Mouse (Mus musculus) forebrain, embryonic 16.5 days (tissue): ENCODE results near the gene Glmp. TPM values are rescaled to one million over a fixed set of nuclear protein-coding genes. Genes with fewer than 3 reads are reported as not detected.
A peak's percentile ranks its signal among the peaks of the same experiment; 100 is the strongest.
"Not testable (repeated sequence)": the region's sequence is repeated elsewhere in the genome, so short reads cannot be mapped to it uniquely, and the experiment has no call there.

Experiments
- ATAC-seq: fragments of 200-750 bp; cut with Nextera tagmentation; 2 replicates; pipeline ENCODE4 v1.8.0; 2017; ENCODE audit warnings: mild to moderate bottlenecking, moderate library complexity
- H3K27ac ChIP-seq: fragments of 300-500 bp; sonication (generic); 2 replicates; pipeline ENCODE4 v1.5.1; 2014; ENCODE audit warnings: low read length, control low read depth
- H3K27me3 ChIP-seq: fragments of 300-500 bp; sonication (generic); replicated peaks from 2 replicates; pipeline ENCODE4 v1.6.1; 2014; ENCODE audit warnings: low read length; ENCODE audit not compliant: control insufficient read depth, insufficient read depth
- H3K36me3 ChIP-seq: fragments of 300-500 bp; sonication (generic); 2 replicates; pipeline ENCODE4 v1.6.1; 2014; ENCODE audit not compliant: control insufficient read depth, insufficient read depth
- H3K4me1 ChIP-seq: fragments of 300-500 bp; sonication (generic); replicated peaks from 2 replicates; pipeline ENCODE4 v1.6.1; 2014; ENCODE audit warnings: low read length; ENCODE audit not compliant: control insufficient read depth, insufficient read depth
- H3K4me2 ChIP-seq: fragments of 300-500 bp; sonication (generic); 2 replicates; pipeline ENCODE4 v1.6.1; 2014; ENCODE audit warnings: mild to moderate bottlenecking, low read length, control low read depth
- H3K4me3 ChIP-seq: fragments of 300-500 bp; sonication (generic); replicated peaks from 2 replicates; pipeline ENCODE4 v1.5.1; 2014; ENCODE audit warnings: mild to moderate bottlenecking, low read length, control low read depth
- H3K9ac ChIP-seq: fragments of 300-500 bp; sonication (generic); replicated peaks from 2 replicates; pipeline ENCODE4 v1.6.1; 2014; ENCODE audit warnings: low read depth, low read length, control low read depth
- H3K9me3 ChIP-seq: fragments of 300-500 bp; sonication (generic); 2 replicates; pipeline ENCODE4 v1.6.1; 2016; ENCODE audit warnings: low read length; ENCODE audit not compliant: control insufficient read depth
- WGBS: fragments of 180-500 bp; shearing (Covaris S2); extraction: QIAGEN DNeasy Blood & Tissue Kit; methylation state at CpG from one replicate; pipeline ENCODE4 v1.1.7; 2014; 5-methylcytosine and 5-hydroxymethylcytosine counted together
- polyA plus RNA-seq: library from polyadenylated mRNA; unstranded; fragments of >200 nt; fragmentation: Nextera tagmentation; extraction: Ambion mirVana; gene quantifications from 2 replicates; pipeline ENCODE4 v1.2.1, GENCODE M21; 2015

Glmp gene
- polyA plus RNA-seq, 1 experiment from 2014 or later = 93.0 TPM

DNA sequence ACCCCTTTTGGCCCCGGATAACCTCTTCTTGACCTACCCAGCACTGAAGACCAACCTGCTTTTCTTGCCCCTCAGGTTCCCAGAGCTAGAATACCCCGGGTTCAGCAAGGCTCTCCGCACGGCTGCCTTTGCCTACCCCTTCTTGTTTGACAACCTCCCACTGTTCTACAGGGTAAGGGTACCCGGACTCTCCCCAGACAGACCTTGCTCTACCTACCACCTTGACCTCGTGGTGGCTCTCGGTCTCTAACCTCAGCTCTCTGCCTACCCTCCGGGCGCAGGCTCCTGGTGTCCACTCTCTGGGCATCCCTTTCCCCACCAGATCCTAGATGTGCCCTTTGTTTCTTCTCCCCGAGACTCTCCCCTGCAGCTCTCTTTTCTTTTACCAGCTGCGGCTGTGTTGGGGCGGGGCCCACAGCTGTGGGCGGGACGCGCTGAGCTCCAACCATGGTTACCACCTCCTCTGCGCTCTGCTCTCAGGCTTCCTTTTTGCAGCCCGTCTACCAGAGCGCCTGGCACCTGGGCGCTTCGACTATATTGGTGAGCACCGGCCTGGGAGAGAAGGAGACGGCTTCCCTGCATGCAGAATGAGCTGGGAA lies 42.1 kb downstream of the Glmp start:
- H3K4me1 ChIP-seq, H3K36me3 ChIP-seq, H3K9me3 ChIP-seq, H3K27me3 ChIP-seq: not testable (repeated sequence)
- 4% methylated on average over 18 of the region's 22 CpGs for WGBS
- peak overlapping the region; percentile 25 for H3K4me3 ChIP-seq
- peak; percentile 93 for ATAC-seq
- 0 out of 2 replicates have a peak overlapping the region, but pooled peaks have one; percentile 34 for H3K27ac ChIP-seq
- H3K4me2 ChIP-seq = peak overlapping the region; percentile 28
- 0 out of 2 replicates have a peak overlapping the region, but pooled peaks have one; percentile 5 for H3K9ac ChIP-seq

GRCm38 (mm10) chr3:88367517-88367916 lies 42.7 kb downstream of the Glmp start:
- not testable (repeated sequence) for H3K4me2 ChIP-seq, H3K9ac ChIP-seq

GRCm38 (mm10) chr3:88368511-88368910 lies 43.7 kb downstream of the Glmp start:
- H3K9me3 ChIP-seq, H3K9ac ChIP-seq, H3K4me2 ChIP-seq, H3K27ac ChIP-seq, H3K4me1 ChIP-seq, H3K36me3 ChIP-seq, H3K4me3 ChIP-seq, H3K27me3 ChIP-seq, ATAC-seq: not testable (repeated sequence)
- 89% methylated on average over 7 of the region's 7 CpGs for WGBS

More at GRCm38 (mm10) chr3:88367517-88367916, 42.7 kb downstream of the Glmp start:
- 47% methylated on average over 3 of the region's 7 CpGs for WGBS
- not testable (repeated sequence) for H3K27me3 ChIP-seq, H3K4me1 ChIP-seq, H3K4me3 ChIP-seq, H3K9me3 ChIP-seq, H3K36me3 ChIP-seq, H3K27ac ChIP-seq
- peak; percentile 19 for ATAC-seq

DNA sequence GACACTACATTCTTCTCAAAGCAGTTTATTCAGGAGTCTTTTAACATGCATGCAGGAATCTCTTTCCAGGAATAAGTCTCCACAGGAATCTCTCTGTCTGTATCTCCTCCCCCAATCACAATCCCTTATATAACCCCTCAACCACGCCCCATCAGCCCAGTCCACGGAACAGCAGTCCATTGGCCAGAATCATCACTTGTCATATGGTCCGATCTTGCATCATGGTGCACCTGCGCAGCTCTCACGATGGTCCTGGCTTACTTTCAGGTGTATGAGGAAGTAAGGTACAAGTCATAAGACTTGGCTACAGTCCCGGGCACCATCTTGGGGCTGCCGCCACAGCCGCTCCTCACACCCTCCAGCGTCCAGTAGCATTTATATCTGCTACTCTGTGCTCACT lies 47.8 kb downstream of the Glmp start, which contains the start of gene Bglap3:
Bglap3 (minus strand) TSS at position 101 of the 400 bp plus-strand sequence.
- 96% methylated on average over 9 of the region's 9 CpGs for WGBS
- H3K9ac ChIP-seq = not testable (repeated sequence)

DNA sequence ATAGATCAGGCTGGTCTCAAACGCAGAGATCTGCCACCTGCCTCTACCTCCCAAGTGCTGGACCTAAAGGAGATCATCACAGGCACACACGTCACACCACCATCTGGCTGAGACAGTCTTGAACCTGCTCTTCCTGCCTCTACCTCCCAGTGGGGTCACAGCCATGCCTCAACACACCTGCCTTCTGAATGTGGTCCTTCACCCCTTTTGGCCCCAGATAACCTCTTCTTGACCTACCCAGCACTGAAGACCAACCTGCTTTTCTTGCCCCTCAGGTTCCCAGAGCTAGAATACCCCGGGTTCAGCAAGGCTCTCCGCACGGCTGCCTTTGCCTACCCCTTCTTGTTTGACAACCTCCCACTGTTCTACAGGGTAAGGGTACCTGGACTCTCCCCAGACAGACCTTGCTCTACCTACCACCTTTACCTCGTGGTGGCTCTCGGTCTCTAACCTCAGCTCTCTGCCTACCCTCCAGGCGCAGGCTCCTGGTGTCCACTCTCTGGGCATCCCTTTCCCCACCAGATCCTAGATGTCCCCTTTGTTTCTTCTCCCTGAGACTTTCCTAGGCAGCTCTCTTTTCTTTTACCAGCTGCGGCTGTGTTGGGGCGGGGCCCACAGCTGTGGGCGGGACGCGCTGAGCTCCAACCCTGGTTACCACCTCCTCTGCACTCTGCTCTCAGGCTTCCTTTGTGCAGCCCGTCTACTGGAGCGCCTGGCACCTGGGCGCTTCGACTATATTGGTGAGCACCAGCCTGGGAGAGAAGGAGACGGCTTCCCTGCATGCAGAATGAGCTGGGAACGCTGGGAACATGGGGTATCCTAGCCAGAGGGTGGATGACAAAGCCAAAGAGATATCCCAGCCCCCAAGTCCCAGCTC lies 51.2 kb downstream of the Glmp start:
- H3K4me3 ChIP-seq, H3K4me1 ChIP-seq, H3K27me3 ChIP-seq, H3K36me3 ChIP-seq, H3K9me3 ChIP-seq: not testable (repeated sequence)
- peak; percentile 95 for ATAC-seq
- 12% methylated on average over 16 of the region's 19 CpGs for WGBS
- Histone ChIP-seq H3K9ac (peak overlapping the region; percentile 25; the same call in 1 of the 2 replicates), H3K27ac (peak overlapping the region; percentile 76), H3K4me2 (peak overlapping the region; percentile 34)

More for the DNA sequence above, 47.8 kb downstream of the Glmp start, which contains the start of gene Bglap3:
- not testable (repeated sequence) for H3K27ac ChIP-seq, ATAC-seq, H3K9me3 ChIP-seq, H3K36me3 ChIP-seq, H3K4me1 ChIP-seq, H3K4me2 ChIP-seq, H3K27me3 ChIP-seq, H3K4me3 ChIP-seq

DNA sequence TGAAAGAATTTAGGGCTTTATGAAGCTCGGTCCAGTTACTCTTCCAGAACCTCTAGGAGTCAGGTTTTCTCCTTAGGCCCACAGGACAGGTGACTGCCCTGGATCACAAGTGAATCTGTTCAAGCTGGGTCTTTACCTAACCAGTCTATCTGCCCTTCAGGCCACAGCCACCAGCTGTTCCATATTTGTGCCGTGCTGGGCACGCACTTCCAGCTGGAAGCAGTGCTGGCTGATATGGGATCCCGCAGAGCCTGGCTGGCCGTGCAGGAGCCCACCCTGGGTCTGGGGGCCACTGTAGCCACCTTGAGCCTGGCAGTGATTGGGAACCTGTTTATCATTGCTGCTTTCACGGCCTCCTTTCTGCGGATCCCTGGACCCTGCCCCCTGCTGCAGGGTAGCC lies 51.8 kb downstream of the Glmp start:
- peak overlapping the region; percentile 76 for H3K27ac ChIP-seq

DNA sequence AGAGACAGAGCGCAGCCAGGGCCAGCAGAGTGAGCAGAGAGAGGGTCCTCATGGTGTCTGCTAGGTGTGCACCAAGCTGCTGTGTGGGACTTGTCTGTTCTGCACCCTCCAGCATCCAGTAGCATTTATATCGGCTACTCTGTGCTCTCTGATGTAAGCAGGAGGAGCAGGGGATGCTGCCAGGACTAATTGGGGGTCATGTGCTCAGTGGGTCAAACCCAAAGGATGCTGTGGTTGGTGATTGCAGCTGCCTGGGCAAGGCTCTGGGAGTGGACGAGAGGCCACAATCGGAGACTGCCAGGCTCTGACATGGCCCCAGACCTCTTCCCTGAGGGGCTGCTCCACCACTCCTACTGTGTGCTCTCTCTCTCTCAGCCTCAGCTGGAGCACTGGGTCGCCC lies 53.8 kb downstream of the Glmp start, which contains the start of gene Bglap2:
Bglap2 (minus strand) TSS at position 101 of the 400 bp plus-strand sequence.
- not testable (repeated sequence) for H3K27ac ChIP-seq, H3K4me1 ChIP-seq, H3K4me2 ChIP-seq, H3K27me3 ChIP-seq, H3K4me3 ChIP-seq, H3K9me3 ChIP-seq, H3K9ac ChIP-seq, ATAC-seq, H3K36me3 ChIP-seq
- 80% methylated on average over 4 of the region's 5 CpGs for WGBS

More for the DNA sequence above, 51.8 kb downstream of the Glmp start:
- H3K4me3 ChIP-seq, H3K27me3 ChIP-seq, H3K36me3 ChIP-seq, H3K9ac ChIP-seq, H3K4me2 ChIP-seq, H3K9me3 ChIP-seq, H3K4me1 ChIP-seq: not testable (repeated sequence)
- ATAC-seq = peak; percentile 19
- 24% methylated on average over 5 of the region's 7 CpGs for WGBS

Other genes starting within 250 kb of the Glmp start
- not detected in 2 replicates for gene Ttc24, start 246.7 kb upstream of the Glmp start, polyA plus RNA-seq
- gene Iqgap3, start 243.1 kb upstream of the Glmp start, polyA plus RNA-seq = 7.5 and 7.8 TPM in 2 replicates
- gene Mef2d, start 182.7 kb upstream of the Glmp start, polyA plus RNA-seq = 25.1 and 28.3 TPM in 2 replicates
- not detected in 2 replicates for gene Rhbg, start 70.3 kb upstream of the Glmp start, polyA plus RNA-seq
- gene Gm38392, start 37.8 kb upstream of the Glmp start, polyA plus RNA-seq = 0.18 and 0.27 TPM in 2 replicates
- gene Tsacc, start 28.0 kb upstream of the Glmp start, polyA plus RNA-seq = 8.5 and 10.4 TPM in 2 replicates
- gene Cct3, start 27.9 kb upstream of the Glmp start, polyA plus RNA-seq = 517 and 522 TPM in 2 replicates
- gene Tmem79, start 11.1 kb downstream of the Glmp start, polyA plus RNA-seq = 1.4 TPM in 2 replicates
- 57.5 and 65.9 TPM in 2 replicates for gene Smg5, start 11.2 kb downstream of the Glmp start, polyA plus RNA-seq
- gene Paqr6, start 39.6 kb downstream of the Glmp start, polyA plus RNA-seq = 1.1 and 2.3 TPM in 2 replicates
- gene Bglap3, start 47.7 kb downstream of the Glmp start, polyA plus RNA-seq = not detected in 2 replicates
- gene Bglap2, start 53.7 kb downstream of the Glmp start, polyA plus RNA-seq = 2.2 TPM in 1 of 2 replicates, not detected in the other
- gene Bglap, start 59.4 kb downstream of the Glmp start, polyA plus RNA-seq = 1.1 TPM in 1 of 2 replicates, not detected in the other
- gene Pmf1, start 85.3 kb downstream of the Glmp start, polyA plus RNA-seq = 45.1 and 45.5 TPM in 2 replicates
- gene Slc25a44, start 100.1 kb downstream of the Glmp start, polyA plus RNA-seq = 36.2 and 37.1 TPM in 2 replicates
- gene Sema4a, start 136.2 kb downstream of the Glmp start, polyA plus RNA-seq = 16.5 and 25.8 TPM in 2 replicates
- gene Lmna, start 184.9 kb downstream of the Glmp start, polyA plus RNA-seq = 26.9 and 30.9 TPM in 2 replicates
- gene Mex3a, start 207.4 kb downstream of the Glmp start, polyA plus RNA-seq = 46.1 and 47.8 TPM in 2 replicates
- not detected in 2 replicates for gene Rab25, start 223.3 kb downstream of the Glmp start, polyA plus RNA-seq
- 149 and 193 TPM in 2 replicates for gene Lamtor2, start 228.1 kb downstream of the Glmp start, polyA plus RNA-seq
- 43.5 and 46.0 TPM in 2 replicates for gene Ubqln4, start 228.7 kb downstream of the Glmp start, polyA plus RNA-seq